Mouse (Mus musculus): ENCODE data around the gene Plcb2. TPM values are rescaled to one million over a fixed set of nuclear protein-coding genes. Genes with fewer than 3 reads are reported as not detected.

The Plcb2 gene
- total RNA-seq (2021): 1 to 10 TPM; 1.8 to 2.1 TPM

DNA sequence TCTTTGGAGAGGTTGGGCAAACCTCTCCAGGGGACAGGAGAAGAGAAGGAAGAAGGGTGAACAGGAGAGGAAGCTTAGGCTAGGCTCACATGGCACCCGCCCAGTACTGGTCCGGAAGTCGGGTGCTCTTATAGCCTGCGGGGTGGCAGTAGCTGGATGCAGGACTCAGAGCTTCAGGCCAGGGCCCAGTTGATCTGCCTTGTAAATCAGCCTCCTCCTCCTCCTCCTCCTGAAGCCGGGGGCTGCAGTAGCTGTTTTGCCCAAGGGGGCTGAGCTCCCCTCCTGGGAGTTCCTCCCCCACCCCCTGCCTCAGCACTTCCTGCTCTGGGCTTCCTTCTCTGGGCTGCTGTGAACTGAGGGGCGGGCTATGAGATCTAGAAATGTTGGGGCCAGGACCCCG is at the start of gene Plcb2:
TSS of gene Plcb2 (minus strand) at position 102 of the 400 bp plus-strand sequence.
- no peak for DNase-seq
- intact Hi-C loops (cut with DNase I): no loop called here

- intact Hi-C loops (cut with DNase I): no loop called here
- DNase-seq: no peak
Measured at GRCm38 (mm10) chr2:118776295-118776694, 48.1 kb upstream of the Plcb2 start.

GRCm38 (mm10) chr2:118775846-118776245 is 47.6 kb upstream of the Plcb2 start:
- peak; percentile 85 for DNase-seq
- intact Hi-C loops (cut with DNase I): no loop called here

DNA sequence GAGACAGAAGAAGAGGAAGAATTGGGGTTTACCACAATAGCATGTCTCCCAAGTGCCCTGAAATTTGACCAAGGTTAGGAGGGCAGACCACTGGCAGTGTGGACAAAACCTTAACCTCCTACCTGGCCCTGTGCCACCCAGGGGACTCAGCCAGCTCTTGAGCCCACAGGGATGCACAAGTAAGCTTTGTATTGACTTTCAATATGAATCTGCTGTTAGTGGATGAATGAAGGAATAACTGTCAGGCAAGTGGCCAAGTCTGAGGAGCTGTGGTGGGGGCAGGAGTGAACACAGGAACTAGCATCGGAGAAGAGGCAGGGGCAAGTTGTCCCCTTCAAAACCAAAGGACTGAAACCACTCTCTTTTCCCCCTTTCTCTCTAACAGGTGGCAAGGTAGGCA is 47.2 kb upstream of the Plcb2 start:
- intact Hi-C loops (cut with DNase I): no loop called here
- DNase-seq: peak; percentile 63

DNA sequence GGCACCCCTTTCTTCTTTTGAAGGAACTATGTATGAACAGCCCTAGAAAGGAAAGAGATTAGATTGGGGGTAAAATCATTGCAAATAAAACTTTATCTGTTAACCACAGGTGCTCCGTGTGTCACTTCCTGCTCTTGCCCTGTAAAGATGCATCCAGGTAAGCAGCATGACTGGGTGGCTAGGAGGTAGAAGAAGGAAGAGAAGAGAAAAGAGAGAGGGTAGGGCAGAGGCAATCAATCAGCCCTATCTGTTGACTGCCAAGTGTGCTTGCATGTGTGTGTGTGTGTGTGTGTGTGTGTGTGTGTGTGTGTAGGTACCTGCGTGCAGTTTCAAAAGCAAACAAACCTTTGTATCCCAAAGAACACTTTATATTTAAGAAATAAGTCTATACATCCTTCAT is 46.3 kb upstream of the Plcb2 start:
- DNase-seq: no peak

DNA sequence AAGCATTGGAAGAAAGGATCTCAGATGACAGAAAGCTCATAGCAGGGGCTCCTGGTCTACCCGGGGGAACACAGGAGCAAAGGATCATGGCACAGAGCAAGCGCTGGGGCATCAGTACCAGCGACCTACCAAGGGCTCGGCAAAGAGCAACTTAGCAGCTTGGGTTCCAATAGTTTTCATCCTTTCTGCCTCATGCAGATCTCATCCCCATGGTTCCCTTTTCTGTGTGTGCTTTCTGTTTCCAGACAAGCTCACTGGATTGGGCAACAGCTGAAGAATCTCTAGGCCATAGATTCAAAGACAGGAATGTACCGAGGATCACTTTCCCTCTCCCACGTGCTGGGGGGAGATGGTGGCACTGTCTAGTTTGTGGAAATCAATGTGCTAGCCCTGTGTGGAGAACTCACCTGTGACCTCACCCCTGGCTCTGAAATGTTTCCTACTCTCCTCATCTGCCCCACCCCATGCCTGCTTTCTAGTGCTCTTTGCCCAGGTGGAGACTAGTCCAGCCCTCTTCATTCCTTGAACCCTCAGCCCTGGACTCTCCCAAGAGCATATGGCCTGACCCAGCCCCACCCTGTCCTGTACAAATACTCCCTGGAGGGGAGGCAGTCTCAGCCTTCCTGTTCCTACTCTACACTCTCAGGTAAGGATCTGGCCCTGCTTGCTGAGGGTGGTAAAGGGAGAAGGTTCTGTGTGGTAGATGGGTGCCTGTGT is 44.1 kb upstream of the Plcb2 start, which contains the start of gene Phgr1:
TSS of gene Phgr1 (plus strand) at position 612 of the 717 bp plus-strand sequence.
- intact Hi-C loops (cut with DNase I): no loop called here
- no peak for DNase-seq

More for the DNA sequence above, 46.3 kb upstream of the Plcb2 start:
- intact Hi-C loops (cut with DNase I): no loop called here

GRCm38 (mm10) chr2:118766041-118767033 is 38.1 kb upstream of the Plcb2 start:
- no peak for DNase-seq
- intact Hi-C loops (cut with DNase I): no loop called here

DNA sequence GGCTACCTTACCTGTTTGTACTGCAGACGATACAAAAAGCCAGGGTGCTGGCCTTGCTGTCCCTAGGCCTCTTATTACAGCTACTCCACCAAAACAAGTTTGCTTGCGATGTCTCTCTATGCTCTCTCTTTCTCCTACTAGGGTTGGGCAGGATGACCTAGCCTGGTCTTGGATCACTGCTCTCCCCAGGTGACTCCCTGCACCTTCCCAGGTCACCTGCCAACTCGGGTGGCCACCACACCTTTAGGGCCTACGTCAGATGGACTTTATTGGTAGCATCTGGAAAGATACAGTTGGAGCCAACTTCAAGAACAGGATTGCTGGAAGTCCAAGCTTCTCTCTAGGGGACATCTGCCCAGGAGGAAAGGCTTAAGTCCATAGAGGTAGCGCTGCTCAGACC is 36.6 kb upstream of the Plcb2 start:
- no peak for DNase-seq
- intact Hi-C loops (cut with DNase I): no loop called here

GRCm38 (mm10) chr2:118764094-118764831 is 36.0 kb upstream of the Plcb2 start:
- peak; percentile 68 for DNase-seq
- intact Hi-C loops (cut with DNase I): no loop called here

GRCm38 (mm10) chr2:118763469-118763868 is 35.2 kb upstream of the Plcb2 start:
- DNase-seq: no peak
- intact Hi-C loops (cut with DNase I): no loop called here

- no peak for DNase-seq
- intact Hi-C loops (cut with DNase I): no loop called here
Measured at GRCm38 (mm10) chr2:118762784-118763148, 34.5 kb upstream of the Plcb2 start.

GRCm38 (mm10) chr2:118761906-118762783 is 33.9 kb upstream of the Plcb2 start, which contains the start of gene Ccdc9b:
Ccdc9b (minus strand) TSS chr2:118762661.
- DNase-seq: peak; percentile 94
- intact Hi-C loops (cut with DNase I): no loop called here

- intact Hi-C loops (cut with DNase I): no loop called here
Measured at GRCm38 (mm10) chr2:118761358-118761757, 33.1 kb upstream of the Plcb2 start.

DNA sequence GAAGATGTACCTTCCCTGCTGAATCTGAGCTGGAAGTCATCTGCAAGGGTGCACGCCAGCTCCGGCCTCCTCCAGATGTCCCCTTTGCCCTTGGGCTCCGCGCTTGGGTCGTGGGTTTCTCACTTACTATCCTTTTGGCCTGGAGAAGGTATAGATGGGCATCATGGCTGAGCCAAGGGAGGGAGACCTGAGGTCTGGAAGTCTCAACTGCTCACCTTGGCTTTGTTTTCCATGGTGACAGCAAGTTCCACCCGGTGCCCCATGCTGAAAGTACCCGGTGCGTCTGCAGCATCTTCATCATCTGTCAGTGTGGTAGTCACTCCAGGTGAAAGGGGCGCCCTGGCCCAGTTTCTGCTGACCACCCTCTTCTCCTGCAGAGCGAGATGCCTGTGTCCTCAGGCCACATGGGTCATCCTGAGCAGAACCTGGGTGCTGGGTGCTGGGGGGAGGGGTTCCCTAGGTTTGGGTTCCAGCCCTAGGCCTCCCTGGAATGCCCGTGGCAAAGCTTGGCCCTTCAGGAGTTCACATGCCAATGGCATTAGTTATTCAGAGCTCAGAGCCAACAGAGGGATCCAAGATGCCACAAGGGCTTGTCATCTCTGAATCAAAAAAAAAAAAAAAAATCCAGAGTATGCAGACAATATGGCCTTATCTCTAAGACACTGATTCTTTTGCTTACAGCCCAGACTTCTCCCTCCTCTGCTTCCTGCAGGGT is 32.2 kb upstream of the Plcb2 start:
- intact Hi-C loops (cut with DNase I): no loop called here
- DNase-seq: no peak

More at GRCm38 (mm10) chr2:118761358-118761757, 33.1 kb upstream of the Plcb2 start:
- DNase-seq: no peak

- intact Hi-C loops (cut with DNase I): no loop called here
- DNase-seq: peak; percentile 71
Measured at GRCm38 (mm10) chr2:118759828-118760227, 31.6 kb upstream of the Plcb2 start.

DNA sequence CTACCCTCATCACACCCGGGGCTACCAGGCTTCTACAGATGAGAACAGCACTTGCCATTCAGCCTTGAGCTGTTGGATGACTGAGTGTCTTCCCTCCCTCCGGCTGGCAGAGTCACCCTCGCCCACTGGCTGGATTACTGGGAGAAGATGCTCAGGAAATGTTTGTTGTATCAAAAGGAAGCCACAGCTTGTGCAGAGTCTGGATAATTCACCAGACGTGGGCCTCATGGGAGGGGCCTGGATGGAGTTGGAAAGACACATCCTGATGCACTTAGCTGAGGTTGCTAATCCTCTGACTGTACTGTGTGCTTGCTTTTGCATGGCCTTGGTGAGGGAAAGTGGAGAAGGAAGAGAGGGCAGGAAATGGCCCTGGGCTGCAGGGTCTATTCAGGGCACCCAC is 27.9 kb upstream of the Plcb2 start:
- intact Hi-C loops (cut with DNase I): no loop called here
- DNase-seq: no peak

DNA sequence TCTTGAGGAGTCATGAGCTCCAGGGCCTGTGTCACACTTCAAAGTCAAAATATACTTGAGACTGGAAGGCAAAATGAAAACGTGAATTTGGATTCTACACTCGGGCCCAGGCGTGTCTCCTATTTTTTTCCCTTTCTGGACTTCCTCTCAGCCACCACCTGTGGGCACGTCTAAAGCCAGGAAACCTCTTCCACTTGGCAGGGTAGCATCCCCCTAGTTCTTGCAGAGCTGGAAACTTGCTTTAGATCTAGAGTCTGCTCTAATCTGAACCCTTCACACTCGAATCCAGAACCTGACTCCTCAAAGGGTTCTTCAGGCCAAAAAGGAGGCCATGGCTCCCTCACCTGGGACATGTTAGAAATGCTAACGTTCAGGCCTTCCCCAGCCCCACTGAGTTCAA is 27.2 kb upstream of the Plcb2 start:
- DNase-seq: no peak

GRCm38 (mm10) chr2:118754143-118754542 is 25.9 kb upstream of the Plcb2 start:
- no peak for DNase-seq

More for the DNA sequence above, 27.2 kb upstream of the Plcb2 start:
- intact Hi-C loops (cut with DNase I): no loop called here

GRCm38 (mm10) chr2:118752792-118753108 is 24.5 kb upstream of the Plcb2 start:
- DNase-seq: no peak
- intact Hi-C loops (cut with DNase I): no loop called here

More at GRCm38 (mm10) chr2:118754143-118754542, 25.9 kb upstream of the Plcb2 start:
- intact Hi-C loops (cut with DNase I): no loop called here

Measured in left cerebral cortex, postnatal 4 days (tissue).